Mouse (Mus musculus) midbrain, embryonic 10.5 days (tissue): ENCODE results near the gene Dchs1. TPM values are rescaled to one million over a fixed set of nuclear protein-coding genes. Genes with fewer than 3 reads are reported as not detected.
"Not testable (repeated sequence)": the region's sequence is repeated elsewhere in the genome, so short reads cannot be mapped to it uniquely, and the experiment has no call there.

Experiments
- DNase-seq: peaks from one replicate; pipeline ENCODE4 v3.0.0-alpha.2; 2017; ENCODE audit warnings: low spot score
- H3K27ac ChIP-seq: fragments of 300-500 bp; sonication (generic); replicated peaks from 2 replicates; pipeline ENCODE4 v1.5.1; 2016; ENCODE audit warnings: mild to moderate bottlenecking
- H3K27me3 ChIP-seq: fragments of 300-500 bp; sonication (generic); 2 replicates; pipeline ENCODE4 v1.6.1; 2016; ENCODE audit warnings: low read depth, mild to moderate bottlenecking; ENCODE audit not compliant: poor library complexity, severe bottlenecking
- H3K36me3 ChIP-seq: fragments of 300-500 bp; sonication (generic); 2 replicates; pipeline ENCODE4 v1.6.1; 2016; ENCODE audit warnings: mild to moderate bottlenecking, moderate library complexity
- H3K4me1 ChIP-seq: fragments of 300-500 bp; sonication (generic); 2 replicates; pipeline ENCODE4 v1.6.1; 2016
- H3K4me3 ChIP-seq: fragments of 300-500 bp; sonication (generic); 2 replicates; pipeline ENCODE4 v1.5.1; 2016; ENCODE audit warnings: mild to moderate bottlenecking, moderate library complexity
- H3K9me3 ChIP-seq: fragments of 300-500 bp; sonication (generic); replicated peaks from 2 replicates; pipeline ENCODE4 v1.6.1; 2016; ENCODE audit warnings: mild to moderate bottlenecking
- WGBS: fragments of 180-500 bp; shearing (Covaris S2); methylation state at CpG from one replicate; pipeline ENCODE4 v1.1.7; 2016; 5-methylcytosine and 5-hydroxymethylcytosine counted together
- polyA plus RNA-seq: library from polyadenylated mRNA; unstranded; fragments of >200 nt; fragmentation: Nextera tagmentation; extraction: Ambion mirVana; gene quantifications from 2 replicates; pipeline ENCODE4 v1.2.1, GENCODE M21; 2016

Dchs1 gene
- polyA plus RNA-seq, 1 experiment from 2014 or later = 6.7 TPM

DNA sequence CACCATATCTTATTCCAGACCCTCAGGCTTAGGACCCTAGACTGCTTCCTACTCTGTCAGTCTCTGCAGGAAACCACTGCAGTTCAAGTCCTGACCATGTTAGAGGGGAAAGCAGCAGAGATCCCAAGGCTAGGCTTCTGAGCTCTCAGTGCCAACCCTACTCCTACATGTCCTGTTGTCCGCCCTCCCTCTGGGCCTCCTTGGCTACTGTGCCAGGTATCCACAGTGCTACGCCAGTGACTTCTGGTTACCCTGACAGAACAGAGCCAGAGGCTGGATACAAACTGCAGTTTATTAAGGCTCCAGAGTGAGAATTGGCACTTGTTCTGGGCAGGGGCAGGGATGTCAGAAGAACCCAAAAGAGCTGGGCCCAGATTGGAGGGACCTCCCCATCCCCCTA lies 34.7 kb downstream of the Dchs1 start:
- Histone ChIP-seq H3K36me3 (peaks cover 73% of the 10 kb centered on the region), H3K4me3 (no peak overlapping the region), H3K27ac (no peak overlapping the region), H3K9me3 (no peaks in the 10 kb centered on the region), H3K27me3 (no peaks in the 10 kb centered on the region), H3K4me1 (peaks cover 15% of the 10 kb centered on the region)
- DNase-seq = no peak
- WGBS = 83% methylated on average over 2 of the region's 2 CpGs

- Histone ChIP-seq H3K4me1 (peaks cover 15% of the 10 kb centered on the region), H3K9me3 (no peaks in the 10 kb centered on the region), H3K27me3 (no peaks in the 10 kb centered on the region), H3K4me3 (peak within 1 kb of the TSS; percentile 72), H3K27ac (peak within 1 kb of the TSS; percentile 88), H3K36me3 (peaks cover 73% of the 10 kb centered on the region)
- peak; percentile 89 for DNase-seq
- WGBS = 26% methylated on average over 20 of the region's 20 CpGs
Measured at GRCm38 (mm10) chr7:105751491-105752433, 35.7 kb downstream of the Dchs1 start, which contains the start of gene Tpp1. Gene Tpp1 (minus strand): TSS chr7:105752235.

DNA sequence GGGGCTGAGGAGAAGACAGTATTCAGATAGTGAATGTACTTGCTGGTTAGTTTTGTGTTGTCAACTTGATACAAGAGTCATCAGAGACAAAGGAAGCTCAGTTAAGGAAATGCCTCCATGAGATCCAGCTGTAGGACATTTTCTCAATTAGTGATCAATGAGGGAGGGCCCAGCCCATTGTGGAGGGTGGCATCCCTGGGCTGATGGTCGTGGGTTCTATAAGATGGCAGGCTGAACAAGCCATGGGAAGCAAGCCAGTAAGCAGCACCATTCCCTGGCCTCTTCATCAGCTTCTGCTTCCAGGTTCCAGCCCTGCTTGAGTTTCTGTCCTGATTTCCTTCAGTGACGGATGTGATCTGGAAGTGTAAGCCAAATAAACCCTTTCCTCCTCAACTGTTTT lies 39.7 kb downstream of the Dchs1 start:
- Histone ChIP-seq H3K36me3 (peaks cover 44% of the 10 kb centered on the region), H3K27me3 (no peaks in the 10 kb centered on the region), H3K4me1 (peaks cover 35% of the 10 kb centered on the region), H3K4me3 (no peak overlapping the region), H3K9me3 (no peaks in the 10 kb centered on the region), H3K27ac (no peak overlapping the region)
- DNase-seq = no peak
- 83% methylated on average over 2 of the region's 2 CpGs for WGBS

- no peaks in the 10 kb centered on the region for H3K27me3 ChIP-seq
- peaks cover 62% of the 10 kb centered on the region for H3K36me3 ChIP-seq
- H3K9me3 ChIP-seq = no peaks in the 10 kb centered on the region
- WGBS = under 1% methylated on average over 66 of the region's 67 CpGs
- peaks cover 26% of the 10 kb centered on the region for H3K4me1 ChIP-seq
- peak within 1 kb of the TSS; percentile 97 for H3K4me3 ChIP-seq
- DNase-seq = peak; percentile 90
- H3K27ac ChIP-seq = peak within 1 kb of the TSS; percentile 94
Measured at GRCm38 (mm10) chr7:105743926-105744590, 43.4 kb downstream of the Dchs1 start, which contains the start of gene Taf10. Gene Taf10 (minus strand): TSS chr7:105744361.

- Histone ChIP-seq H3K36me3 (peaks cover 55% of the 10 kb centered on the region), H3K4me1 (peaks cover 33% of the 10 kb centered on the region), H3K4me3 (peak overlapping the region; percentile 97), H3K27ac (peak overlapping the region; percentile 94)
- H3K27me3 ChIP-seq, H3K9me3 ChIP-seq, DNase-seq: not testable (repeated sequence)
- 34% methylated on average over 20 of the region's 20 CpGs for WGBS
Measured at GRCm38 (mm10) chr7:105743246-105743925, 44.1 kb downstream of the Dchs1 start.

GRCm38 (mm10) chr7:105742539-105743215 lies 44.8 kb downstream of the Dchs1 start:
- not testable (repeated sequence) for DNase-seq, H3K27ac ChIP-seq, H3K27me3 ChIP-seq, H3K9me3 ChIP-seq
- H3K4me1 ChIP-seq = peaks cover 40% of the 10 kb centered on the region
- WGBS = 94% methylated on average over 7 of the region's 7 CpGs
- peak overlapping the region; percentile 97 for H3K4me3 ChIP-seq
- peaks cover 50% of the 10 kb centered on the region for H3K36me3 ChIP-seq

DNA sequence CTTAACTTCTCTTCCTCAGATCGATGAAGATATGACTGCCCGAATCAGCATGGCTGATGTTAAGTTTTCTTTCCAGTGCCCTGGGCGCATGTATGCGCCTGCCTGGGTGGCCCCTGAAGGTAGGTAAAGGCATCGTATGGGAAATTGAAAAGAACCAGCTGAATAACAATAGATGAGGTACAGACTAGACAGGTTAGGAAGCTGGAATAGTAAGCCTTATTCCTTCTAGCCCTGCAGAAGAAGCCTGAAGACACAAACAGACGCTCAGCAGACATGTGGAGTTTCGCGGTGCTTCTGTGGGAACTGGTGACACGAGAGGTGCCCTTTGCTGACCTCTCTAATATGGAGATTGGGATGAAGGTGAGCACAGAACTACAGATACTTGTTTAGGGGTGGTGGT lies 45.5 kb downstream of the Dchs1 start:
- no peak for DNase-seq
- H3K4me3 ChIP-seq = no peak overlapping the region
- no peak overlapping the region for H3K27ac ChIP-seq
- peaks cover 43% of the 10 kb centered on the region for H3K36me3 ChIP-seq
- peaks cover 47% of the 10 kb centered on the region for H3K4me1 ChIP-seq
- no peaks in the 10 kb centered on the region for H3K9me3 ChIP-seq
- 92% methylated on average over 9 of the region's 9 CpGs for WGBS
- no peaks in the 10 kb centered on the region for H3K27me3 ChIP-seq

DNA sequence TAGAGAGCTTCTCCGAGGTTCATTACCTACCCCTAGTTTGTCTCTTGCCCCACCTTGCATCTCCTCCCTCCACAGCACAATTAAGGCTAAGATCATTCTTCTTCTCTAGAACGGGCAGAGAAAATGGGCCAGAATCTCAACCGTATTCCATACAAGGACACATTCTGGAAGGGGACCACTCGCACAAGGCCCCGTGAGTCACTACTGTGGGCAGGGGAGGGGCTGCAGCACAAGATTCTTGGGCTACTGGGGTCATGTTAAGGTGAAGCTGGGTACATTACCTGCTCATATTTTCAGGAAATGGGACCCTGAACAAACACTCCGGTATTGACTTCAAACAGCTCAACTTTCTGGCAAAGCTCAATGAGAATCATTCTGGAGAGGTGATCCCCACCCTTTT lies 46.6 kb downstream of the Dchs1 start:
- H3K4me1 ChIP-seq = peaks cover 49% of the 10 kb centered on the region
- peaks cover 33% of the 10 kb centered on the region for H3K36me3 ChIP-seq
- no peak for DNase-seq
- H3K27me3 ChIP-seq = no peaks in the 10 kb centered on the region
- H3K4me3 ChIP-seq = no peak overlapping the region
- 94% methylated on average over 6 of the region's 6 CpGs for WGBS
- H3K27ac ChIP-seq = no peak overlapping the region
- H3K9me3 ChIP-seq = no peaks in the 10 kb centered on the region

DNA sequence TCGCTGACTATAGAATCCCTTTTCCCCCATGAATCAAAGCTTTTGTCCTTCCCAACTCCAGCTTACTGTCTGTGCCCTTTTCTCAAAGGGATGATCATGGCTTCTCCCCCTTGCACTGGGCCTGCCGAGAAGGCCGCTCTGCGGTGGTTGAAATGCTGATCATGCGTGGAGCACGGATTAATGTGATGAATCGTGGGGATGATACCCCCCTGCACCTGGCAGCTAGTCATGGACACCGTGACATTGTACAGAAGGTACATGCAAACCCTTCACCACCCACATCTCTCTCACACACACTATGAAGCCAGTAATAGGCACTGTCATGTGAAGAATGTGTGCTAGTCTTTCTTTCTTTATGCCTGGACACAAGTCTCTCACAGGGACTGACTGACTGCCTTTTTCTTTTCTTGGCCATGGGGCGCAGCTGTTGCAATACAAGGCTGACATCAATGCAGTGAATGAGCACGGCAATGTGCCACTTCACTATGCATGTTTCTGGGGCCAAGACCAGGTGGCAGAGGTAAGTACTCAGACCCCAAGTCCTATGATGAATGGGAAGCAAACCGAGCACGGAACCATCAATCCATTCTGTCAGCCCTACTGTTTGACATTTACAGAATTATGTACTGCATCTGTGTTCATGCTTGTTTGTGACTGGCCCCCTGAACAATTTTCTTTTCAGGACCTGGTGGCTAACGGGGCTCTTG lies 47.2 kb downstream of the Dchs1 start:
- Histone ChIP-seq H3K27ac (no peak overlapping the region), H3K36me3 (peaks cover 33% of the 10 kb centered on the region), H3K4me1 (peaks cover 55% of the 10 kb centered on the region), H3K9me3 (no peaks in the 10 kb centered on the region), H3K27me3 (no peaks in the 10 kb centered on the region), H3K4me3 (no peak overlapping the region)
- no peak for DNase-seq
- 93% methylated on average over 13 of the region's 13 CpGs for WGBS

- Histone ChIP-seq H3K9me3 (no peaks in the 10 kb centered on the region), H3K36me3 (peaks cover 44% of the 10 kb centered on the region), H3K4me1 (peaks cover 52% of the 10 kb centered on the region), H3K27ac (peak overlapping the region; percentile 64; the same call in 1 of the 2 replicates), H3K4me3 (peak overlapping the region; percentile 24; the same call in 1 of the 2 replicates), H3K27me3 (no peaks in the 10 kb centered on the region)
- 29% methylated on average over 3 of the region's 3 CpGs for WGBS
- DNase-seq = peak; percentile 58
Measured at GRCm38 (mm10) chr7:105738948-105739347, 48.5 kb downstream of the Dchs1 start.

- Histone ChIP-seq H3K9me3 (no peaks in the 10 kb centered on the region), H3K4me3 (peak overlapping the region; percentile 91), H3K27me3 (no peaks in the 10 kb centered on the region), H3K27ac (no peak overlapping the region), H3K36me3 (peaks cover 51% of the 10 kb centered on the region), H3K4me1 (peaks cover 46% of the 10 kb centered on the region)
- DNase-seq = no peak
- 80% methylated on average over 2 of the region's 2 CpGs for WGBS
Measured at GRCm38 (mm10) chr7:105738286-105738685, 49.2 kb downstream of the Dchs1 start.
